Mouse (Mus musculus): ENCODE measurements at regions not wholly inside any gene's neighbourhood (a gene's known extent, or its start where the extent isn't known, plus 50 kb on each side); places are given as distances from the start of the nearest gene placed in this dataset.

DNA sequence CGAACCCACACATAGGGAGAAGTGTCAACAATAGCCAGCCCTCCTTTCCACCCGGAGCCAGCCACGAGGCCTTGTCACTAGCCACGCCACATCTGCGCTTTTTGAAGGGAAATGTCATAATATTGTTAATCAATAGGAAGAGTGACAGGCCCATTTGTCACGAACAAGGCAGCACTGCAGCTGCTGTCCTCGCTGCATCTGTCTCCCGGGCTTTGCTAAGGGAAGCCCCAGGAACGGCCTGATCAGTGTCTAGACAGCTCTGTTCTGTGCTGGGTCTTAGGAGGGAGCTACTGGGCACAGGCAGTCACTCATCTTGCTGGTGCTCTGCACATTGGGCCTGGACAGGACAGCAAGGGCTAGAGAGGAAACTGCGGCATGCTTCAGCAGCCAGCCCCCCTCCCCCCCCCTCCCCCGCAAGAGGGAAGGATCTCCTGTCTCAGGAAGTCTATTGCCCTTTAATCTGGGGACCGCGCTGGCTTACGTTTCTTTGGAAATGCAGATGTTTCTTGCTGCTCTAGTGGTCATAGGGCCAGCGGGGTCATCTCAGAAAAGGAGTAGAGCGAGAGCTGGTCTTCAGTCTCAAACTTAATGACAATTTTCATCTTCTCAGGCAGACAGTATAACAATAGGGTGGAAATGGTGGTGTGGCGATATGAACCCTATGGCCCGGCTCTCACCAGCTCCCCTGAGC is 169.1 kb upstream of the Npvf start:
- TF ChIP-seq CTCF (IDR thresholded peaks at IDR 0.05; ENCODE audit: low read depth) (no peak), EP300 (IDR thresholded peaks at IDR 0.05; ENCODE audit: low read depth) (no peak)

Data from liver, embryonic 14.5 days (tissue).